Mouse (Mus musculus): ENCODE results near the gene Ppp1r12a.

Ppp1r12a gene

DNA sequence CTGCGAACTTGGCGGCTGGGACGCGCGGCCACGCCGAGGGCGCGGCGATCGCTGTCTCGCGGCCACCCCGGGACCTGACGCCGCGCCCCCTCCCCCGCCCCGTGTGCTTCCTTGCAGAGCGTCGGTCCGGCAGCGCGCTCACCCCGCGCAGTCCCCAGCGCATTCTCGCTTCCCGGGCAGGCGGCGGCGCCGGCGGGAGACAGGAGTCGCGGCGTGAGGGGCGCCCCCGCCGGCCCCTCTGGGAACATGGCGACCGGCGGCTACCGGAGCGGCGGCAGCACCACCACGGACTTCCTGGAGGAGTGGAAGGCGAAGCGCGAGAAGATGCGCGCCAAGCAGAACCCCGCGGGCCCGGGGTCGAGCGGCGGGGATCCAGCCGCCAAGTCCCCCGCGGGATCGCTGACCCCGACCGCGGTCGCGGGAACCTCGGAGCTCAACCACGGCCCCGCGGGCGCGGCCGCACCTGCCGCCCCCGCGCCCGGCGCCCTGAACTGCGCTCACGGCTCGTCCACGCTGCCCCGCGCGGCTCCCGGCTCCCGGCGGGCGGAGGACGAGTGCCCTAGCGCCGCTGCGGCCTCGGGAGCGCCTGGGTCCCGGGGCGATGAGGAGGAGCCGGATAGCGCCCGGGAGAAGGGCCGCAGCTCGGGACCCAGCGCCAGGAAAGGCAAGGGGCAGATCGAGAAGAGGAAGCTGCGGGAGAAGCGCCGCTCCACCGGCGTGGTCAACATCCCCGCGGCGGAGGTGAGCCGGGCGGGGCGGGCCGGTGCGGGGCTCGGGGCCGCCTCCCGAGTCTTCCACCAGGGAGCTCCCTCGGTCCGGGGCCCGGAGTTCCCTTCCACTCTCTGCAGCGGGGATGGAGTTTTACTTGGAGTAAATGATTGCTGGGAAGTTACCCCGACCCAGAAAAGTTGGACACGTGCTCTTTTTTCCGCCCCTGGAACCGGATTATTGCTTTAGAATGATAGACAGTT lies 170.9 kb downstream of the Ppp1r12a start:
- no peak for DNase-seq (ENCODE audit: low read depth, low spot score)

DNA sequence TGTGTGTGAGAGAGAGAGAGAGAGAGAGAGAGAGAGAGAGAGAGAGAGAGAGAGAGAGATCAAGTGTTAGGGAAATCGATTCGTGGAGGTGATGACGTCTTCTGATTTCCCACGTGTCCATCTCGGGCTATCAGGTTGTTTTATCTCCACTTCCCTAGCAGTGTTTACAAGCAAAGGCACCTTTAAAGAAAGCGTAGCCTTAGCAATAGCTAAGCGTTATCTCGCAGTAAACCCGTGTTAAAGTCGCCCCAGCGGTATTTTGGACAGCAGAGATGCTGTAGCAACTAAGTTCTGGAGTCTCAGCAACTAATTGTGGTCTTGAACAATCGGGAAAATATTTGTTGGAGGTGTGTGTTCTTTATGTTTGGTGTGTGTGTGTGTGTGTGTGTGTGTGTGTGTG lies 171.6 kb downstream of the Ppp1r12a start:
- DNase-seq (ENCODE audit: low read depth, low spot score): no peak
